Mouse (Mus musculus) ES-E14 (cell line): ENCODE data around the gene Fetub. TPM values are rescaled to one million over a fixed set of nuclear protein-coding genes. Genes with fewer than 3 reads are reported as not detected.

Experiments
- DNase-seq: peaks from one replicate; pipeline ENCODE4 v3.0.0-alpha.2; 2013; ENCODE audit warnings: low read depth, low spot score
- H3K27ac ChIP-seq: 2 replicates; pipeline ENCODE4 v1.5.1; 2012; ENCODE audit warnings: low read depth, mild to moderate bottlenecking, low read length, moderate library complexity, mixed read lengths; ENCODE audit not compliant: poor library complexity, insufficient read depth, severe bottlenecking
- H3K36me3 ChIP-seq: 2 replicates; pipeline ENCODE4 v1.6.1; 2012; ENCODE audit warnings: mild to moderate bottlenecking, low read length, moderate library complexity, mixed read lengths; ENCODE audit not compliant: control insufficient read depth, poor library complexity, insufficient read depth, severe bottlenecking
- H3K4me1 ChIP-seq, 2 experiments: fragments of 150-350 bp in 1 of 2; sonication (generic) in 1 of 2; 2 replicates each; pipeline ENCODE4 v1.6.1; 2012; ENCODE audit warnings: low read length in 2 of 2, mild to moderate bottlenecking in 1 of 2, mixed read lengths in 1 of 2; ENCODE audit not compliant: control insufficient read depth in 2 of 2, insufficient read depth in 2 of 2, poor library complexity in 1 of 2
- H3K4me3 ChIP-seq, 2 experiments: fragments of 150-350 bp in 1 of 2; sonication (generic) in 1 of 2; 2 replicates each; pipeline ENCODE4 v1.5.1; 2012; ENCODE audit warnings: low read length in 2 of 2, low read depth in 1 of 2, mild to moderate bottlenecking in 1 of 2, mixed read lengths in 1 of 2; ENCODE audit not compliant: insufficient read depth in 1 of 2, poor library complexity in 1 of 2, severe bottlenecking in 1 of 2
- H3K9ac ChIP-seq: 2 replicates; pipeline ENCODE4 v1.6.1; 2012; ENCODE audit warnings: low read depth, mild to moderate bottlenecking, low read length, mixed read lengths; ENCODE audit not compliant: poor library complexity, insufficient read depth, severe bottlenecking
- H3K9me3 ChIP-seq: fragments of 150-350 bp; sonication (generic); 2 replicates; pipeline ENCODE4 v1.6.1; 2012; ENCODE audit warnings: low read depth, mild to moderate bottlenecking, low read length; ENCODE audit not compliant: control insufficient read depth, insufficient read depth
- CHD2 ChIP-seq: IDR thresholded peaks from 2 replicates; pipeline ENCODE4 v1.6.1; 2014; ENCODE audit warnings: mild to moderate bottlenecking, low read depth, low read length, inconsistent platforms
- HCFC1 ChIP-seq: IDR thresholded peaks from 2 replicates; pipeline ENCODE4 v1.6.1; 2012; ENCODE audit warnings: low read length, inconsistent platforms, borderline replicate concordance; ENCODE audit not compliant: insufficient read depth
- MAFK ChIP-seq: IDR thresholded peaks from 2 replicates; pipeline ENCODE4 v1.6.1; 2014; ENCODE audit warnings: mild to moderate bottlenecking, low read depth, low read length, inconsistent platforms; ENCODE audit not compliant: insufficient read depth
- ZC3H11A ChIP-seq: IDR thresholded peaks from 2 replicates; pipeline ENCODE4 v1.6.1; 2012; ENCODE audit warnings: low read depth, mild to moderate bottlenecking, inconsistent platforms, low read length, borderline replicate concordance
- ZNF384 ChIP-seq: IDR thresholded peaks from 2 replicates; pipeline ENCODE4 v1.6.1; 2012; ENCODE audit warnings: low read depth, low read length, inconsistent platforms
- in situ Hi-C, 2 experiments: fragments of 600-800 bp; cut with MboI; formaldehyde crosslinking; loops; one replicate each; pipeline ENCODE4 v1.15.1; 2025; ENCODE audit warnings: low sequenced_read_pairs in 2 of 2, inconsistent platforms in 1 of 2; ENCODE audit not compliant: unreplicated experiment in 2 of 2
- total RNA-seq: library from RNA; depleted of rRNA; stranded (reverse); fragments of 300-350 nt; gene quantifications from 2 replicates; pipeline ENCODE4 v1.2.3, GENCODE M21; 2012

Fetub gene
- total RNA-seq, 1 experiment = 3.7 TPM

DNA sequence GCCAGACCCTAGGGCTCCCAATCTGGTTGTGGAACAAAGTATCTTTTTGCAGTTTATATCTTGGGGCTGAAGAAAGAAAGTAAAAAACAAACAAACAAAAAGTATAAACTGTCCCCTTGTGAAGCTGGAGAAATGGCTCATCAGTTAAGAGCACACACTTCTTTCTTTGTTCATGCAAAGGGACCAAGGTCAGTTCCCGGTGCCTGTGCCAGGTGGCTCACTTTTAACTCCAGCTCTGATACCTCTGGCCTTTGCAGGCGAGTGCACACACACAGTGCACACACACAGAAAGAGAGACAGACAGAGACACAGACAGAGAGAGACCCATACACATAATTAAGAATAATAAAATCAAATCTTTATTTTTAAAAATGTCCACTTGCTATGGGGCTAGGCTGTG lies 21.5 kb upstream of the Fetub start:
- Histone ChIP-seq H3K4me1 (peaks cover 0 to 9% of the 10 kb centered on the region in 2 experiments; a peak in 3 of 4 replicates), H3K9me3 (no peaks in the 10 kb centered on the region), H3K9ac (no peak overlapping the region), H3K36me3 (no peaks in the 10 kb centered on the region), H3K27ac (no peak overlapping the region), H3K4me3 (no peak overlapping the region)
- TF ChIP-seq ZNF384 (no peak), CHD2 (no peak), MAFK (no peak), HCFC1 (no peak), ZC3H11A (no peak)
- no peak for DNase-seq
- in situ Hi-C loops = no loop called here

DNA sequence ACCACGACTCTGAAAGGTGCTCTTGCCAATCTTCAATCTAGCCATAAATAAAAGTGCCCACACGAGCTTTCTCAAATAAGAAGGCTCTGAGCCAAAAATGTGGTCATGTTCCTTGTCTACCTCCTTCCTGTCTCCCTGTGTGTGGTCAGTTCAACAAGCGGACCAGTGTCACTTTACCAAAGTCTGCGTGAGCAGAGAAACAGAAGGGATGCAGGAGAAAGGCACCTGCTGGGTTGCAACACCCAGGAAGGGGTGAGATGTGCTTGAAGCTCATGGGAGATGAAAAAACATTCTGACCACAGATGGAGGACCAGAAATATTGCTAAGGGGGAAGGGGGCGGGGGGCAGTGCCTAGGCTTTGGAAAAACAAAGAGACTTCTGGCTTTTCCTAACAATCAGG lies 18.8 kb upstream of the Fetub start:
- TF ChIP-seq MAFK (no peak), ZC3H11A (no peak)
- no peak for DNase-seq
- Histone ChIP-seq H3K27ac (no peak overlapping the region), H3K4me1 (peaks cover 0 to 6% of the 10 kb centered on the region in 2 experiments; a peak in 3 of 4 replicates), H3K9me3 (no peaks in the 10 kb centered on the region), H3K4me3 (no peak overlapping the region), H3K9ac (no peak overlapping the region), H3K36me3 (no peaks in the 10 kb centered on the region)
- in situ Hi-C loops = no loop called here

DNA sequence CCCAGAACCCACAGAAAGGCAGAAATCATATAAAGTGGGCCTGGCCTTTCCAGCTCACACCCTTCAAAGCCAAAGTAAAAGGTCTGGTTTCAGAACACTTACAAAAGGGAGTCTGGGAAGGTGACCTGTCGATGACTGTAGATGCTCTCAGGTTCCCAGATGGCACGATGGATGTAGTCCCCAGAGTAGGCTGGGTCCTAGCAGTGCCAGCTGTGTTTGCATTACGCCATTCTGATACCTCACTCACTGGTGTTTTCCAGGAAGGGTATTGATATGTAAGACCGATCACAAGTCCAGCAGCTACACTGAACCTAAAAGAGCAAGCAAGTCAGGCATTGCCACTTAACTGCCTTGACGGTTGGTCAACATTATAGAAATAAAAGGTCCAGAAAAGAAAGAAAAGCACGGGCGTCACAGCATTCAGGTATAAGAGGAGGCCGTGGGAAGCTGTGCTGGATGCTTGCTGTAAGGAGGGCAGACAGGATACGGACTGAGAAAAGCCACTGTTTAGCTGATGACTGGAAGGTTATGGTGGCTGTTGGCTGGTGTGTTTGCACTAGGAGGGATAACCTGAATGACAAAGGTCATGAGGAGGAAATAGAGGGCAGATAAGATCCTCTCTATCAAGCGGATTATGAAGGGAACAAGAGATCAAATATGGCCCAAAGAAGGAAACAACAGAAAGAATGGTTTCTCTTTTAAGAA lies 18.1 kb upstream of the Fetub start:
- no peak for TF ChIP-seq MAFK
- no peak for TF ChIP-seq ZC3H11A
- TF ChIP-seq HCFC1 = no peak
- no peak for TF ChIP-seq CHD2
- TF ChIP-seq ZNF384 = no peak
- in situ Hi-C loops = no loop called here
- peaks cover 0 to 4% of the 10 kb centered on the region in 2 experiments; a peak in 2 of 4 replicates for H3K4me1 ChIP-seq
- no peak overlapping the region for H3K27ac ChIP-seq
- no peak overlapping the region for H3K4me3 ChIP-seq
- H3K9me3 ChIP-seq = no peaks in the 10 kb centered on the region
- no peak overlapping the region for H3K9ac ChIP-seq
- no peak for DNase-seq
- H3K36me3 ChIP-seq = no peaks in the 10 kb centered on the region

DNA sequence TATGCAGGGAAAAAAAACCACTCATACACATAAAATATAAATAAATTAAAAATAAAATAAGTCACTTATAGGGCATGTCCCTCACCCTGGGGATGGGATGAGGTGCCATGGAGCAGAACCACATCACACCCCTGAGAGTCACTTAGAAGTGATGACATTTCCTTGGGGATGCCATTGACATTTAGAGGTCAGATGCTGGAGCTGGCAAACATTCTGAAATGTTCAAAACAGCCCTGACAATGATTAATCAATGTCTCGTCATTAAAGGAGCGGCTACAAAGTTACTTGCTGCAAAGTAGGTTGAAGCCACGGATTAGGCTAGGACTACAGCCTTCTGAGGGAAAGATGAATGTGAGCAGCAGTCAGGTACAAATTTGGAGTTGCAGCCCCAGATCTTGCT lies 16.8 kb upstream of the Fetub start:
- no peaks in the 10 kb centered on the region for H3K9me3 ChIP-seq
- H3K36me3 ChIP-seq = no peaks in the 10 kb centered on the region
- no peak overlapping the region for H3K27ac ChIP-seq
- in situ Hi-C loops = no loop called here
- no peak overlapping the region for H3K9ac ChIP-seq
- no peak for TF ChIP-seq HCFC1
- no peak for TF ChIP-seq MAFK
- TF ChIP-seq ZC3H11A = no peak
- no peak for TF ChIP-seq CHD2
- TF ChIP-seq ZNF384 = no peak
- no peak for DNase-seq
- H3K4me3 ChIP-seq = no peak overlapping the region
- peaks cover 0 to 4% of the 10 kb centered on the region in 2 experiments; a peak in 1 of 4 replicates for H3K4me1 ChIP-seq

DNA sequence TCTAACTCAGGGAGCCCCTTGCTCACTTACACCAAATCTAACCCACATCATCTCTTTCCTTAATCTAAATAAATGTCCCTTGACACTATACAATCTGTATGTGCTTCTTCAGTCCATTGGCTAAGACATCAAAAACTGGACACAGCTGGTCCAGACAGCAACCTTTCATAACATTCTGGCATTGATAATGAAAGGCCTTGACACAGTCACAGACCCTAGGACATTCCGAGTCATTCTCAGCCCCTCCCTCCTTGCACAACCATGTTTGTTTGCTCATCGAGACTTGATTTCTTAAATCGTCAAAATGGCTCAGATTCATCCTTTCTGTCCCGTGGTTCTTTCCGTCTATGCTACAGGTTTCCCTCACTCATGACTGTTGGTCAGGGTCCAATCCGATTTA lies 8.8 kb upstream of the Fetub start:
- Histone ChIP-seq H3K36me3 (no peaks in the 10 kb centered on the region), H3K4me1 (peaks cover 0 to 2% of the 10 kb centered on the region in 2 experiments; a peak in 1 of 4 replicates), H3K4me3 (no peak overlapping the region), H3K9ac (no peak overlapping the region), H3K9me3 (no peaks in the 10 kb centered on the region), H3K27ac (no peak overlapping the region)
- TF ChIP-seq MAFK (no peak), HCFC1 (no peak), ZNF384 (no peak), ZC3H11A (no peak), CHD2 (no peak)
- no peak for DNase-seq
- in situ Hi-C loops = no loop called here
